ENCODE assay signal across 13 mouse cellular contexts in the genomic region with DNA sequence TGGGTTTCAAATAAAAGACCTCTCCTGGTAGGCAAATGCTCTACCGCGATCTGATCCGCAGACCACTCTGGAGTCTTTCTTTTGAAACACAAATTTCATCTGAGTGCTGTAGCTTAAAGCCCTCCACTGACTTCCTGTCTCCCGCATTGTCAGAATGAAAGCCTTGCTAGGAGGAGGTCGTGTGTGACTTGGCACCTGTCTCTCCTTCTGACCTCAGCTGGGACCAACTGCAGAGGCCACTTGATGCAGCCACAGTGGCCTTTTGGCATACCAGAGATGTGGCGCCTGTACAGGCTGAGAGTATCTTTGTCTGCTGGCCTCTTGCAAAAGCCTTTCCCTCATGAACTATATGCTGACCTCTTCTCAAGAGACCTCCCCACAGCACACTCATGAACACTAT. TPM values are rescaled to one million over a fixed set of nuclear protein-coding genes. Genes with fewer than 3 reads are reported as not detected.
DNase-seq lines count a peak whose midpoint lies in the region; ATAC-seq lines count a peak whose summit lies in the region.
"Had no signal": no experiment of that assay in that cellular context is flagged by ENCODE, and none has a peak within 500 bp of the region (broad histone marks: within the 10 kb centered on the region; RNA-seq: fewer than 3 reads in every experiment).

No protein-coding gene starts in this region.

- 37% methylated on average over 6 of the region's 6 CpGs for WGBS in heart, embryonic 12.5 days
- WGBS in midbrain, embryonic 10.5 days, result 10% methylated on average over 6 of the region's 6 CpGs
- 10% methylated on average over 6 of the region's 6 CpGs for WGBS in midbrain, embryonic 15.5 days
- 20% methylated on average over 6 of the region's 6 CpGs for WGBS in embryonic facial prominence, embryonic 10.5 days

- no peak overlapping the region for H3K27ac ChIP-seq in heart, embryonic 12.5 days (ENCODE audit: poor library complexity, severe bottlenecking)
- H3K27ac ChIP-seq in midbrain, embryonic 10.5 days (replicated peaks), result peak overlapping the region; percentile 46; the same call in 1 of the 2 replicates
- H3K27ac ChIP-seq in midbrain, embryonic 15.5 days, result no peak overlapping the region
- no peak overlapping the region for H3K27ac ChIP-seq in embryonic facial prominence, embryonic 10.5 days (replicated peaks)
- H3K27ac ChIP-seq: lung, embryonic 15.5 days; neural tube, embryonic 12.5 days had no signal

- no peak for ATAC-seq in heart, embryonic 12.5 days (ENCODE audit: insufficient number of reproducible peaks, low FRiP score)
- ATAC-seq in midbrain, embryonic 15.5 days (replicated peaks), result no peak

- H3K4me3 ChIP-seq in heart, embryonic 12.5 days, result no peak overlapping the region
- H3K4me3 ChIP-seq in midbrain, embryonic 10.5 days, result 0 out of 2 replicates have a peak overlapping the region, but pooled peaks have one; percentile 7
- H3K4me3 ChIP-seq in midbrain, embryonic 15.5 days, result no peak overlapping the region
- no peak overlapping the region for H3K4me3 ChIP-seq in embryonic facial prominence, embryonic 10.5 days
- H3K4me3 ChIP-seq: lung, embryonic 15.5 days; neural tube, embryonic 12.5 days had no signal

- H3K9me3 ChIP-seq in heart, embryonic 12.5 days (replicated peaks), result no peaks in the 10 kb centered on the region
- H3K9me3 ChIP-seq in midbrain, embryonic 10.5 days (replicated peaks), result no peaks in the 10 kb centered on the region
- H3K9me3 ChIP-seq in midbrain, embryonic 15.5 days, result no peaks in the 10 kb centered on the region
- H3K9me3 ChIP-seq in embryonic facial prominence, embryonic 10.5 days, result no peaks in the 10 kb centered on the region
- H3K9me3 ChIP-seq: lung, embryonic 15.5 days; neural tube, embryonic 12.5 days had no signal

- peak; percentile 86 for DNase-seq in heart, adult 11 months
- peak; percentile 36 for DNase-seq in midbrain, embryonic 10.5 days (ENCODE audit: low spot score)
- peak; percentile 95 for DNase-seq in R1 (ENCODE audit: low read depth, low spot score)
- peak; percentile 35 to 46 for DNase-seq in cerebellum, postnatal 36 days
- DNase-seq in spleen, adult 12 weeks (ENCODE audit: low spot score), result no peak
- DNase-seq in embryonic facial prominence, embryonic 10.5 days (ENCODE audit: low spot score), result no peak
- DNase-seq: adrenal gland, postnatal 10 days; kidney, postnatal 4 days; right cerebral cortex, postnatal 14 days had no signal

- H3K4me2 ChIP-seq in heart, embryonic 12.5 days, result no peak overlapping the region
- H3K4me2 ChIP-seq in midbrain, embryonic 15.5 days, result no peak overlapping the region
- H3K4me2 ChIP-seq: lung, embryonic 15.5 days; neural tube, embryonic 12.5 days had no signal

- peaks cover 24% of the 10 kb centered on the region for H3K4me1 ChIP-seq in heart, embryonic 12.5 days (replicated peaks)
- peaks cover 29% of the 10 kb centered on the region for H3K4me1 ChIP-seq in midbrain, embryonic 10.5 days
- H3K4me1 ChIP-seq in midbrain, embryonic 15.5 days, result peaks cover 3% of the 10 kb centered on the region; the same call in 1 of the 2 replicates
- H3K4me1 ChIP-seq in embryonic facial prominence, embryonic 10.5 days, result peaks cover 26% of the 10 kb centered on the region
- H3K4me1 ChIP-seq: neural tube, embryonic 12.5 days had no signal

- H3K36me3 ChIP-seq in heart, embryonic 12.5 days, result no peaks in the 10 kb centered on the region
- no peaks in the 10 kb centered on the region for H3K36me3 ChIP-seq in midbrain, embryonic 10.5 days
- no peaks in the 10 kb centered on the region for H3K36me3 ChIP-seq in midbrain, embryonic 15.5 days (replicated peaks)
- H3K36me3 ChIP-seq in embryonic facial prominence, embryonic 10.5 days (replicated peaks), result no peaks in the 10 kb centered on the region
- H3K36me3 ChIP-seq: lung, embryonic 15.5 days; neural tube, embryonic 12.5 days had no signal

- H3K27me3 ChIP-seq in heart, embryonic 12.5 days (replicated peaks), result no peaks in the 10 kb centered on the region
- H3K27me3 ChIP-seq in midbrain, embryonic 10.5 days (ENCODE audit: low read depth, poor library complexity, severe bottlenecking), result no peaks in the 10 kb centered on the region; the same call in 1 of the 2 replicates
- H3K27me3 ChIP-seq in midbrain, embryonic 15.5 days (replicated peaks), result 0 out of 2 replicates have a peak, but pooled peaks cover 3% of the 10 kb centered on the region
- no peaks in the 10 kb centered on the region for H3K27me3 ChIP-seq in embryonic facial prominence, embryonic 10.5 days (replicated peaks; ENCODE audit: low read depth, poor library complexity, severe bottlenecking)
- H3K27me3 ChIP-seq: lung, embryonic 15.5 days; neural tube, embryonic 12.5 days had no signal

- no peak overlapping the region for H3K9ac ChIP-seq in heart, embryonic 12.5 days
- no peak overlapping the region for H3K9ac ChIP-seq in midbrain, embryonic 15.5 days
- H3K9ac ChIP-seq: lung, embryonic 15.5 days; neural tube, embryonic 12.5 days had no signal

RNA-seq across cellular contexts. Expression of a gene that starts 19.0 kb away (rescaled TPM):
- polyA plus RNA-seq in heart, embryonic 12.5 days (2016; fragmentation: Nextera tagmentation; extraction: Ambion mirVana), result 14.9 and 16.6 TPM in 2 replicates
- 21.4 and 24.4 TPM in 2 replicates for polyA plus RNA-seq in midbrain, embryonic 10.5 days (2016; fragmentation: Nextera tagmentation; extraction: Ambion mirVana)
- polyA plus RNA-seq in midbrain, embryonic 15.5 days (2015; fragmentation: Nextera tagmentation; extraction: Ambion mirVana), result 19.5 and 20.5 TPM in 2 replicates
- polyA plus RNA-seq in embryonic facial prominence, embryonic 10.5 days (2016; fragmentation: Nextera tagmentation; extraction: Ambion mirVana), result 20.4 and 25.0 TPM in 2 replicates

Comparison
In these comparisons a context has a peak if more than half of its experiments do, and no peak if none do; other contexts are left out.
1. DNase-seq: peak in heart, adult 11 months (single experiment), midbrain, embryonic 10.5 days (single experiment), R1 (single experiment) and cerebellum, postnatal 36 days (2 of 2); none in spleen, adult 12 weeks (single experiment) and embryonic facial prominence, embryonic 10.5 days (single experiment).